Mouse (Mus musculus) neural tube, embryonic 14.5 days (tissue): Measurements from ENCODE around the gene Slc1a3. TPM values are rescaled to one million over a fixed set of nuclear protein-coding genes. Genes with fewer than 3 reads are reported as not detected.

ENCODE experiments used
- ATAC-seq: fragments of 200-750 bp; cut with Nextera tagmentation; 2 replicates; pipeline ENCODE4 v1.8.0; 2017; ENCODE audit warnings: low read depth, mild to moderate bottlenecking, moderate TSS enrichment, moderate library complexity
- H3K27ac ChIP-seq: fragments of 300-500 bp; sonication (generic); 2 replicates; pipeline ENCODE4 v1.5.1; 2014; ENCODE audit warnings: low read depth, mild to moderate bottlenecking, control low read depth, low read length, moderate library complexity, mixed read lengths
- H3K27me3 ChIP-seq: fragments of 300-500 bp; sonication (generic); 2 replicates; pipeline ENCODE4 v1.6.1; 2014; ENCODE audit warnings: low read length; ENCODE audit not compliant: control insufficient read depth, insufficient read depth
- H3K36me3 ChIP-seq: fragments of 300-500 bp; sonication (generic); 2 replicates; pipeline ENCODE4 v1.6.1; 2014; ENCODE audit warnings: low read length, mixed read lengths; ENCODE audit not compliant: control insufficient read depth, insufficient read depth
- H3K4me1 ChIP-seq: fragments of 300-500 bp; sonication (generic); 2 replicates; pipeline ENCODE4 v1.6.1; 2014; ENCODE audit warnings: low read length; ENCODE audit not compliant: control insufficient read depth, insufficient read depth
- H3K4me2 ChIP-seq: fragments of 300-500 bp; sonication (generic); 2 replicates; pipeline ENCODE4 v1.6.1; 2014; ENCODE audit warnings: mild to moderate bottlenecking, low read depth, low read length, control low read depth
- H3K4me3 ChIP-seq: fragments of 300-500 bp; sonication (generic); 2 replicates; pipeline ENCODE4 v1.5.1; 2014; ENCODE audit warnings: low read depth, low read length, control low read depth, mixed read lengths
- H3K9ac ChIP-seq: fragments of 300-500 bp; sonication (generic); replicated peaks from 2 replicates; pipeline ENCODE4 v1.6.1; 2014; ENCODE audit warnings: low read depth, mild to moderate bottlenecking, control low read depth, low read length, mixed read lengths
- H3K9me3 ChIP-seq: fragments of 300-500 bp; sonication (generic); 2 replicates; pipeline ENCODE4 v1.6.1; 2016; ENCODE audit warnings: low read length; ENCODE audit not compliant: control insufficient read depth
- WGBS: fragments of 180-500 bp; shearing (Covaris S2); extraction: QIAGEN DNeasy Blood & Tissue Kit; methylation state at CpG from one replicate; pipeline ENCODE4 v1.1.7; 2014; 5-methylcytosine and 5-hydroxymethylcytosine counted together
- polyA plus RNA-seq: library from polyadenylated mRNA; unstranded; fragments of >200 nt; fragmentation: Nextera tagmentation; extraction: Ambion mirVana; gene quantifications from 2 replicates; pipeline ENCODE4 v1.2.1, GENCODE M21; 2014

Gene Slc1a3
- polyA plus RNA-seq, 1 experiment from 2014 or later, result 205 TPM

- Histone ChIP-seq H3K4me1 (no peaks in the 10 kb centered on the region), H3K4me2 (no peak overlapping the region), H3K9ac (no peak overlapping the region), H3K4me3 (no peak overlapping the region), H3K36me3 (no peaks in the 10 kb centered on the region), H3K27ac (no peak overlapping the region), H3K27me3 (no peaks in the 10 kb centered on the region), H3K9me3 (no peaks in the 10 kb centered on the region)
- ATAC-seq, result no peak
These were observed 86.7 kb downstream of the Slc1a3 start for GRCm38 (mm10) chr15:8623879-8624278.

DNA sequence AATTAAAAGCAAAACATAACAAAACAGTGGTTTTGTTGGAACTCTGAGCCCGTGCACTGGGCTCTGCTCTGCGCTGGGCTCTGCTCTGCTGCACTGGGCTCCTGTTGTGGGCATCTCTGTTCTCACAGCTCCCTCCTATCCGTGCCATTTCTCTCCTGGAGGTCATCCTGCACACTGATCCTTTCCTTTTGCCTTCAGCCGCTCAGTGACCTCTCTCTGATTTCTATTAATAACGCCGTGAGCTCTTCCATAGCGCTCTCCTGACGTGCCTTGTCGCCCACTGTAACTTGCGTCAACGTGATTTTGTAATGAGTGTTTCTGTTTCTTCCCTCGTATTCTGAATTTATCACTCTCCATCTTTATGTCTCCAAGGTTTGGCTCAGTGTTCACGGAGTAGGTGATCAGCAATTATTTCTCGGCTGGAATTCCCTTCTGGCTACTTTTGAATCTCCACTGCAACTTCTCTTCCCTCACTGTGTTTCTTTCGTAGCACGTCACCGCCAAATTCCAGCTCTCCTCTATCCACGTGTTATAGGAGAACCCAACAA lies 91.0 kb downstream of the Slc1a3 start:
- Histone ChIP-seq H3K27me3 (no peaks in the 10 kb centered on the region), H3K9me3 (no peaks in the 10 kb centered on the region), H3K4me1 (no peaks in the 10 kb centered on the region), H3K4me2 (no peak overlapping the region), H3K36me3 (no peaks in the 10 kb centered on the region), H3K27ac (no peak overlapping the region), H3K9ac (no peak overlapping the region), H3K4me3 (no peak overlapping the region)
- ATAC-seq, result no peak
- WGBS, result 77% methylated on average over 18 of the region's 18 CpGs

DNA sequence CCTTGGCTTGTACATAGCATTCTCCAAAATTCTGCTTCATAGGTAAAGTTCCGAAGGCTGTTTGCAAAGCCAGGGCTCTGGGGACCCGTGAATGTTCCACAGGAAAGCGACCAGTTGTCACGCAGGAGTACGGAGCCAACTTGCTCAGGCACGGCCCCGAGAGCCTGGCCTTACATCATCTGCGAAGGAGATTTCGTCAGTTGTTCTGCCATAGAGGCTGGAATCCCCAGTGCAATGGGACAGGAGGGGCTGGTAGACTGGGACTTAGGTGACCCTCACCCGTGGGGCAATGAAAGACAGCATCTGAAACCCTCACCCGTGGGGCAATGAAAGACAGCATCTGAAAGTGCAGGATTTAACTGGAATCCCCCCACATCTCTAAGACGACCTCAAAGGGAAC lies 94.3 kb downstream of the Slc1a3 start:
- no peak for ATAC-seq
- no peaks in the 10 kb centered on the region for H3K4me1 ChIP-seq
- no peaks in the 10 kb centered on the region for H3K27me3 ChIP-seq
- H3K9ac ChIP-seq, result no peak overlapping the region
- H3K27ac ChIP-seq, result no peak overlapping the region
- no peaks in the 10 kb centered on the region for H3K36me3 ChIP-seq
- H3K4me2 ChIP-seq, result no peak overlapping the region
- no peak overlapping the region for H3K4me3 ChIP-seq
- 82% methylated on average over 12 of the region's 12 CpGs for WGBS
- no peaks in the 10 kb centered on the region for H3K9me3 ChIP-seq

- ATAC-seq, result no peak
- Histone ChIP-seq H3K27me3 (no peaks in the 10 kb centered on the region), H3K27ac (no peak overlapping the region), H3K4me3 (no peak overlapping the region), H3K9ac (no peak overlapping the region), H3K4me2 (no peak overlapping the region), H3K4me1 (no peaks in the 10 kb centered on the region), H3K36me3 (no peaks in the 10 kb centered on the region), H3K9me3 (no peaks in the 10 kb centered on the region)
- 69% methylated on average over 11 of the region's 11 CpGs for WGBS
These were observed 94.9 kb downstream of the Slc1a3 start for GRCm38 (mm10) chr15:8615511-8616224.

GRCm38 (mm10) chr15:8614701-8615100 lies 95.9 kb downstream of the Slc1a3 start:
- no peaks in the 10 kb centered on the region for H3K36me3 ChIP-seq
- 88% methylated on average over 5 of the region's 5 CpGs for WGBS
- H3K9ac ChIP-seq, result no peak overlapping the region
- H3K4me2 ChIP-seq, result no peak overlapping the region
- no peaks in the 10 kb centered on the region for H3K9me3 ChIP-seq
- H3K4me1 ChIP-seq, result no peaks in the 10 kb centered on the region
- H3K27ac ChIP-seq, result no peak overlapping the region
- ATAC-seq, result no peak
- no peaks in the 10 kb centered on the region for H3K27me3 ChIP-seq
- H3K4me3 ChIP-seq, result no peak overlapping the region

- H3K4me3 ChIP-seq, result no peak overlapping the region
- H3K36me3 ChIP-seq, result no peaks in the 10 kb centered on the region
- ATAC-seq, result no peak
- 60% methylated on average over 6 of the region's 6 CpGs for WGBS
- H3K27me3 ChIP-seq, result no peaks in the 10 kb centered on the region
- H3K4me2 ChIP-seq, result no peak overlapping the region
- H3K9ac ChIP-seq, result no peak overlapping the region
- no peaks in the 10 kb centered on the region for H3K9me3 ChIP-seq
- H3K4me1 ChIP-seq, result no peaks in the 10 kb centered on the region
- no peak overlapping the region for H3K27ac ChIP-seq
These were observed 104.9 kb downstream of the Slc1a3 start for GRCm38 (mm10) chr15:8605538-8606188.

GRCm38 (mm10) chr15:8602362-8602761 lies 108.2 kb downstream of the Slc1a3 start:
- Histone ChIP-seq H3K27ac (no peak overlapping the region), H3K9me3 (no peaks in the 10 kb centered on the region), H3K27me3 (no peaks in the 10 kb centered on the region), H3K4me3 (no peak overlapping the region), H3K9ac (no peak overlapping the region), H3K36me3 (no peaks in the 10 kb centered on the region), H3K4me1 (no peaks in the 10 kb centered on the region), H3K4me2 (no peak overlapping the region)
- 86% methylated on average over 6 of the region's 6 CpGs for WGBS
- no peak for ATAC-seq

DNA sequence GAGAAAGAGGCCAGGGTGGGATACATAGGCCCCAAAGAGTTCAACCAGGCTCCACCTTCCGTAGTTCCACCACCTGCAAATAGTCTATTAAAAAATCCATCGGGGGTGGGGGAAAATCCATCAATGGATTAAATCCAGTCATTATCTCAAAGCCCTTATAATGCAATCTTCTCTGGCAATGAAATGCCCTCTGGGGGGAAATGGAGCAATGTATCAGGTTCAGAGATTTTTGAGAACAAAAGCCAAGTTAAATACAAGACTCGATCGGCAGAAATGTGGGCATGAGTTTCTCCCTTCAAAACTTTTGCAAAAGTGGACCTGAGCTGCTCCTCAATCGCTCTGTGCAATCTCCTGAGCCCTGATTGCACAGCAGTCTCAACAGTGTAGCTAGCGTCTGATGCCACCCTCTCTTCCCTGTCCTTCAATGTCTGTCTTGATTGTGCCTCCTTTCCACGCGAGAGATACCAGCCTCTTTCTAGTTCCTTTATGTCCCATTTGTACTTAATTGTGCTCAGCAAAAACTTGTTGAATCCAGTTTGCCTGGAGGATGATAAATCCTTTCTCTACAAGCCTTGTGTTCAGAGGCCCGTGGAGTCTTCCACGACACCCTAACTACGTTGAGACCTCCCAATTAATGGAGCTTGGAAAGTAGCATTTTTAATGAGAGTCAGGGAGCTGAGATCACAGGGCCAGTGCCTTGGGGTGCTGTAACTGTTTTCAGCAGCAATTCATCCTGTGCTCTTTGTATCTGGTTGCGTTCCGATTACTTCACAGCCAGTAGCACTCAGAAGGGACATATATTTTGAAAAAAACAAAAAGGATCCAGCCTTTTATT lies 109.0 kb downstream of the Slc1a3 start:
- Histone ChIP-seq H3K27ac (no peak overlapping the region), H3K9ac (no peak overlapping the region), H3K4me2 (no peak overlapping the region), H3K36me3 (no peaks in the 10 kb centered on the region), H3K4me3 (no peak overlapping the region), H3K4me1 (no peaks in the 10 kb centered on the region), H3K27me3 (no peaks in the 10 kb centered on the region), H3K9me3 (no peaks in the 10 kb centered on the region)
- 59% methylated on average over 13 of the region's 13 CpGs for WGBS
- ATAC-seq, result peak; percentile 73; the same call in 1 of the 2 replicates
